Mouse (Mus musculus): Measurements from ENCODE around the gene Nkx2-3. TPM values are rescaled to one million over a fixed set of nuclear protein-coding genes. Genes with fewer than 3 reads are reported as not detected.

Nkx2-3 gene
- polyA plus RNA-seq, 1 experiment from 2014 or later: 0.20 TPM

DNA sequence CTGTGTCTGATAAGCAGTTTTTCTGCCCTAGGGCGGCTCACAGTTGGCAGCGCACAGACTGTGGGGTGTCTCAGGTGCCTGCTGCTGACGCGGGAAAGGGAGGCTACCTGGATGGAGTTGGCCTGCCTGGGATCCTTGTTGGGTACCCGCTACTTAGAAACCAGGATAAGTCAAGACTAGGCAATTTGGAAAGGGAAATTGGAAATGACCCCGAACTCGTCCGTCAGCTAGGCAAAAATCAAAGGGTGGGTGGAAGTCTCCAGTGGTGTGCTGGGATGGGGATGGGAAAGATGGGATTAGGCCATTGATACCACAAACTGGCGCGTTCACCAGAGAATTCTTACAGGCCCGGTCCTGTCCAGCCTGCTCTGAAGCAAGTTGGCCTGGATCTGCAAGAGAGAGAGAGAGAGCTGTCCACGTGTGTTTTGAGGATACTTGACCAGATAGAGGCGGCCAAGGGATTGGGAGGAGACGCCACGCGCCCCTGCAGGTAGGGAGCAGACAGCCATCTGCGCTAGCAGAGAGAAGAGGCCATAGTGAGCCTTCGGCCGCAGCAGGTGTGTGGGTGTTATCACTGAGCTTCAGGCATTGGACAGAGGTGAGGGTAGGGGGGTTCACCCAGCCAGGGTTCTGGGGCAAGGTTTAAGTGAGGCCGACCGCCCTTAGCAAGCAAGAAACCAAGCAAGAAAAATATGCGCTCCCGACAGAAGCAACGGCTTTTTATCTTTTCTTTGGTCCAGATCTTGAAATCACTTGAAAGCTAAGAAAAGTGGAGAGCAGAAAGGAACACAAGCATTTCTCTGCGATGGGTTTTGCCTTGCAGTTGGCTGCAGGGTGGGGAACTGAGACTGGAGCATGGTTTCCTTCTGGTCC, 2.4 kb upstream of the Nkx2-3 start:
- under 1% methylated on average over 25 of the region's 25 CpGs for WGBS
- Histone ChIP-seq H3K27ac (ENCODE audit: low read depth, low read length) (no peak overlapping the region), H3K27me3 (ENCODE audit: control insufficient read depth, insufficient read depth, low read length) (peaks cover 89% of the 10 kb centered on the region), H3K9me3 (ENCODE audit: control insufficient read depth, low read length) (no peaks in the 10 kb centered on the region), H3K4me1 (replicated peaks; ENCODE audit: control insufficient read depth, insufficient read depth, low read length) (peaks cover 11% of the 10 kb centered on the region), H3K4me2 (replicated peaks; ENCODE audit: low read depth, low read length) (no peak overlapping the region), H3K9ac (ENCODE audit: low read depth, low read length) (no peak overlapping the region), H3K36me3 (ENCODE audit: control insufficient read depth, insufficient read depth, low read length) (no peaks in the 10 kb centered on the region), H3K4me3 (ENCODE audit: low read depth, low read length) (no peak overlapping the region)
- no peak for ATAC-seq (ENCODE audit: low FRiP score)
- peak; percentile 66 for DNase-seq (ENCODE audit: low spot score)

DNA sequence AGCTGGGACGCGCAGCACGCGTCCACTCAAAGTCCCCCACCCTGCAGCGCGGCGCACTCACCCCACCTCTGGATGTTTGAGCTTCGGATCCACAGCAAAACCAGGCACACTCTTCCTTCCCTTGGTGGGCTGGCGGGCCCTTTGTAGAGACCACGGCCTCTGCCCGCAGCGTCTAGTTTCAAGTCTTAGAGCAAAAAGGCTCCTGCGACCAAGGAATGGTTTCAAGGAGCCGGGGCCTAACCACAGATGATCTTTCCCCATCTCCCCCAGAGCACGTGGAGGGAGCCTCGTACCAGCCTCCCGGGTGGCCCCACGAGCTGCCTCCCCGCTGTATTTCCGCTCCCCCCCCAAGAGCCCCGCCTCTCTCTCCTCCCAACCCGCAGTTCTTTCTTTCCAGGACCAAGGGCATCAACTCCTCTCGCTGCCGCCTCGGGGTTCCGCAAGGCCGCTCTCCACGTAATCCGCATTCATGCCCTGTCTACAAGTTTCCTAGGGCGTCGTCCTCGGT, 1.7 kb upstream of the Nkx2-3 start:
- under 1% methylated on average over 32 of the region's 32 CpGs for WGBS
- peaks cover 11% of the 10 kb centered on the region for H3K4me1 ChIP-seq (replicated peaks; ENCODE audit: control insufficient read depth, insufficient read depth, low read length)
- no peaks in the 10 kb centered on the region for H3K36me3 ChIP-seq (ENCODE audit: control insufficient read depth, insufficient read depth, low read length)
- peaks cover 87% of the 10 kb centered on the region for H3K27me3 ChIP-seq (ENCODE audit: control insufficient read depth, insufficient read depth, low read length)
- no peaks in the 10 kb centered on the region for H3K9me3 ChIP-seq (ENCODE audit: control insufficient read depth, low read length)
- H3K4me2 ChIP-seq (replicated peaks; ENCODE audit: low read depth, low read length): no peak overlapping the region
- H3K9ac ChIP-seq (ENCODE audit: low read depth, low read length): no peak overlapping the region
- no peak overlapping the region for H3K4me3 ChIP-seq (ENCODE audit: low read depth, low read length)
- H3K27ac ChIP-seq (ENCODE audit: low read depth, low read length): no peak overlapping the region
- no peak for DNase-seq (ENCODE audit: low spot score)
- no peak for ATAC-seq (ENCODE audit: low FRiP score)

DNA sequence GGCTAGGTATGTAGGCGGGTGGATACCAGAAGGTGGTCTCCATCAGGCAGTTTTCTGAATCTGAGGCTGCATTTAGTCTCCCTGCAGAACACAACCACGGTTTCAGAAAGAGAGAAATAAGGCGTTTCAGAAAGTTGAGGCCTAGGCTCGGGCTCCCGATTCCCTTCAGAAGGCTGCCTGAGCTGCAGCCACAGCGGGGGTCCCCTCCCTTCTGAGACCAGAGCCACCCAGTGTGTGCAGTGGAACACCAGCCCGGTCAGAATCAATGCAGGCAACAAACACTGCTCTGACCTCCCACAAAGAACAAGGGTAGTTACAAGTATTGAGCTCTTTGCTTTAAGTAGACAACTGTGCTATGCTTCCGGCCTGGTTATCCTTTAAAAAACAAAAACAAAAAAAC, 1.0 kb upstream of the Nkx2-3 start:
- H3K27ac ChIP-seq (ENCODE audit: low read depth, low read length): no peak overlapping the region
- H3K4me2 ChIP-seq (replicated peaks; ENCODE audit: low read depth, low read length): no peak overlapping the region
- DNase-seq (ENCODE audit: low spot score) (peak; percentile 54), ATAC-seq (ENCODE audit: low FRiP score) (no peak)
- peaks cover 83% of the 10 kb centered on the region for H3K27me3 ChIP-seq (ENCODE audit: control insufficient read depth, insufficient read depth, low read length)
- H3K9ac ChIP-seq (ENCODE audit: low read depth, low read length): no peak overlapping the region
- H3K36me3 ChIP-seq (ENCODE audit: control insufficient read depth, insufficient read depth, low read length): no peaks in the 10 kb centered on the region
- peaks cover 13% of the 10 kb centered on the region for H3K4me1 ChIP-seq (replicated peaks; ENCODE audit: control insufficient read depth, insufficient read depth, low read length)
- no peaks in the 10 kb centered on the region for H3K9me3 ChIP-seq (ENCODE audit: control insufficient read depth, low read length)
- no peak overlapping the region for H3K4me3 ChIP-seq (ENCODE audit: low read depth, low read length)
- 2% methylated on average over 8 of the region's 8 CpGs for WGBS

DNA sequence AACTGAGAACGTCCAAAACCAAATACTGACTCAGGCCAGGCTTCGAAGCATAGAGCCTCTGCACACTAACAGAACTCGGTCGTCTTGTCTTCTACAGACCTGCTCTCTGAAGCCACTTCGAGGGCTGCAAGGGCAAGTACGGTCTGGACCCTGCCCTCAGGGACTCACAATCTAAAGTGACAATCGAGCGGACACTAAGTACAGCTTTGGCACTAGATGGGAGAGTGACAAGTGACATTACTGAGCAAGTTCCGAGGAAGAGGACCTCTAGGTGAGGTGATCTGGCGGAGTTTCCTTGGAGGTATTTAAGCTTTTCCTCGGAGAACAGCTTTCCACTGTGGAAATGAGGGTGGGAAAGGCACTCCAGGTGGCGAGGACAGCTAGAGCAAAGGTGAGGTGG, 564 bp upstream of the Nkx2-3 start:
- H3K4me1 ChIP-seq (replicated peaks; ENCODE audit: control insufficient read depth, insufficient read depth, low read length): peaks cover 16% of the 10 kb centered on the region
- H3K9ac ChIP-seq (ENCODE audit: low read depth, low read length): no peak overlapping the region
- H3K9me3 ChIP-seq (ENCODE audit: control insufficient read depth, low read length): no peaks in the 10 kb centered on the region
- H3K27ac ChIP-seq (ENCODE audit: low read depth, low read length): no peak overlapping the region
- no peaks in the 10 kb centered on the region for H3K36me3 ChIP-seq (ENCODE audit: control insufficient read depth, insufficient read depth, low read length)
- WGBS: 3% methylated on average over 12 of the region's 12 CpGs
- H3K4me2 ChIP-seq (replicated peaks; ENCODE audit: low read depth, low read length): no peak overlapping the region
- H3K27me3 ChIP-seq (ENCODE audit: control insufficient read depth, insufficient read depth, low read length): peaks cover 80% of the 10 kb centered on the region
- peak; percentile 60 for DNase-seq (ENCODE audit: low spot score)
- no peak overlapping the region for H3K4me3 ChIP-seq (ENCODE audit: low read depth, low read length)
- ATAC-seq (ENCODE audit: low FRiP score): no peak

DNA sequence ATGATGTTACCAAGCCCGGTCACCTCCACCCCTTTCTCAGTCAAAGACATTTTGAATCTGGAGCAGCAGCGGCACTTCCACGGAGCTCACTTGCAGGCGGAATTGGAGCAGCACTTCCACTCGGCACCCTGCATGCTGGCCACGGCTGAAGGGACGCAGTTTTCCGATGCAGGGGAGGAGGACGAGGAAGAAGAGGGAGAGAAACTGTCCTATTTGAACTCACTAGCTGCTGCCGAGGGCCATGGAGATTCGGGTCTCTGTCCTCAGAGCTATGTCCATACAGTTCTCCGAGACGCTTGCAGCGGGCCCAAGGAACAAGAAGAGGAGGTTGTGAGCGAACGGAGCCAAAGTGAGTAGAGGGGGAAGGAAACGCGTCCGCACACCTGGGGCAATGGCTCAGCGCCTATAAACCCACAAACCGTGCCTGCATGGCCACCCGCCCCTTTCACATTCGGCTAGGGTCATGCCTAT, 411 bp downstream of the Nkx2-3 start:
- ATAC-seq (ENCODE audit: low FRiP score) (no peak), DNase-seq (ENCODE audit: low spot score) (peak; percentile 70)
- Histone ChIP-seq H3K4me1 (replicated peaks; ENCODE audit: control insufficient read depth, insufficient read depth, low read length) (peaks cover 21% of the 10 kb centered on the region), H3K9me3 (ENCODE audit: control insufficient read depth, low read length) (no peaks in the 10 kb centered on the region), H3K27ac (ENCODE audit: low read depth, low read length) (no peak overlapping the region), H3K4me2 (replicated peaks; ENCODE audit: low read depth, low read length) (peak overlapping the region; percentile 34), H3K27me3 (ENCODE audit: control insufficient read depth, insufficient read depth, low read length) (peaks cover 77% of the 10 kb centered on the region), H3K4me3 (ENCODE audit: low read depth, low read length) (peak overlapping the region; percentile 9; the same call in 1 of the 2 replicates), H3K36me3 (ENCODE audit: control insufficient read depth, insufficient read depth, low read length) (no peaks in the 10 kb centered on the region), H3K9ac (ENCODE audit: low read depth, low read length) (no peak overlapping the region)
- under 1% methylated on average over 23 of the region's 23 CpGs for WGBS

DNA sequence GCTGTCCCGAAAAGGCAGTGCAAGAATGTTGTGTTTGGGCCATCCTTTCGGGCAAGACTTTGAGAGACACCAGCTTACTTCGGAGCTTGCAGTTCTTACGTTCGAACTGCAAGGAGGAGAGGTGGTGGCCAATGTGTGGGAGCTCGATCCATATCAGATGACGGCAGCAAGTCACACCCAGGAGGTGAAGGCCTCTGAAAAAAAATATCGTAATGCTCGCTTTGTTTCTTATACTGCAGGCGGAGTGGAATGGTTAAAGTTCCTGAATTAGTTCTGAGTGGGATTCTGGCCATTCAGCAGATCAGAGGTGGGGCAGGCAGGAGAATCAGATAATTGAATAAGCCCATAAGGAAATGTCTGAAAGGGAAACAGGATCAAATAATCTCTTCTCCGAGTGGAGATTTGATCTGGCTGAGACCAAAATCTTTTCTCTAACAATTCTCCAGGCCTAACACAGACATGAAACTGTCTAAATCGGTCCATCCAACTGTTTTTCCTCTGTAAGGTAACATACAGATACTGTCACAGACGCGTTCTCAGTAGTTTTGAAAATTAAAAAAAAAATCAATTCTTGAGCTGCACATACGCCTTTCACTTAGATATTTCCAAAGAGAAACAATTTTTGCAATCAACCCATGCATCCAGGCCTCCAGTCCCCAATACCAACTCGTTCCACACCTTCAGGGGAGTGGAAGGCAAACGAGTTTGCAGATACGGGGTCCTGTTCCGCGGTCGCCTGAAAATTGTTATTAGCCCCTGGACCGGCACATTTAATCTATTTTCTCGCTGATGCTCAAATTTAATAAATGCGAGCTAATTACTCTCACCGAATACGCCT, 1.4 kb downstream of the Nkx2-3 start:
- H3K9me3 ChIP-seq (ENCODE audit: control insufficient read depth, low read length): no peaks in the 10 kb centered on the region
- peaks cover 21% of the 10 kb centered on the region for H3K4me1 ChIP-seq (replicated peaks; ENCODE audit: control insufficient read depth, insufficient read depth, low read length)
- H3K27ac ChIP-seq (ENCODE audit: low read depth, low read length): no peak overlapping the region
- DNase-seq (ENCODE audit: low spot score) (peak; percentile 57), ATAC-seq (ENCODE audit: low FRiP score) (no peak)
- peaks cover 82% of the 10 kb centered on the region for H3K27me3 ChIP-seq (ENCODE audit: control insufficient read depth, insufficient read depth, low read length)
- no peak overlapping the region for H3K9ac ChIP-seq (ENCODE audit: low read depth, low read length)
- no peaks in the 10 kb centered on the region for H3K36me3 ChIP-seq (ENCODE audit: control insufficient read depth, insufficient read depth, low read length)
- no peak overlapping the region for H3K4me2 ChIP-seq (replicated peaks; ENCODE audit: low read depth, low read length)
- WGBS: 1% methylated on average over 26 of the region's 26 CpGs
- H3K4me3 ChIP-seq (ENCODE audit: low read depth, low read length): no peak overlapping the region

DNA sequence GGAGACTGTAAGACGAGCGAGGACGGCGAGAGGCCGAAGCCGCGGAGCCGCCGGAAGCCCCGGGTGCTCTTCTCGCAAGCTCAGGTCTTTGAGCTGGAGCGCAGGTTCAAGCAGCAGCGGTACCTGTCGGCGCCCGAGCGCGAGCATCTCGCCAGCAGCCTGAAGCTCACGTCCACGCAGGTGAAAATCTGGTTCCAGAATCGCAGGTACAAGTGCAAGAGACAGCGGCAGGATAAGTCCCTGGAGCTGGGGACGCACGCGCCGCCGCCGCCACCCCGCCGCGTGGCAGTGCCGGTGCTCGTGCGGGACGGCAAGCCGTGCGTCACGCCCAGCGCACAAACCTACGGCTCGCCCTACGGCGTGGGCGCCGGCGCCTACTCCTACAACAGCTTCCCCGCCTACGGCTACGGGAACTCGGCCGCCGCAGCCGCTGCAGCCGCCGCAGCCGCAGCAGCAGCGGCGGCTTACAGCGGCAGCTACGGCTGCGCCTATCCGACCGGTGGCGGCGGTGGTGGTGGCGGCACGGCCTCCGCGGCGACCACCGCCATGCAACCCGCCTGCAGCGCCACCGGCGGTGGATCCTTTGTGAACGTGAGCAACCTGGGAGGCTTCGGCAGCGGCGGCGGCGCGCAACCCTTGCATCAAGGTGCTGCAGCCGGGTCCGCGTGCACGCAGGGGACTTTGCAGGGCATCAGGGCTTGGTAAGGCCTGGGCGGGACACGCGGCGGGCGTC, 2.4 kb downstream of the Nkx2-3 start:
- WGBS: under 1% methylated on average over 80 of the region's 92 CpGs
- Histone ChIP-seq H3K9me3 (ENCODE audit: control insufficient read depth, low read length) (no peaks in the 10 kb centered on the region), H3K9ac (ENCODE audit: low read depth, low read length) (no peak overlapping the region), H3K4me2 (replicated peaks; ENCODE audit: low read depth, low read length) (peak overlapping the region; percentile 63), H3K27me3 (ENCODE audit: control insufficient read depth, insufficient read depth, low read length) (peaks cover 86% of the 10 kb centered on the region), H3K4me3 (ENCODE audit: low read depth, low read length) (peak overlapping the region; percentile 34), H3K27ac (ENCODE audit: low read depth, low read length) (no peak overlapping the region), H3K36me3 (ENCODE audit: control insufficient read depth, insufficient read depth, low read length) (no peaks in the 10 kb centered on the region), H3K4me1 (replicated peaks; ENCODE audit: control insufficient read depth, insufficient read depth, low read length) (peaks cover 21% of the 10 kb centered on the region)
- ATAC-seq (ENCODE audit: low FRiP score) (0 out of 2 replicates have a peak, but pooled peaks have one; percentile 4), DNase-seq (ENCODE audit: low spot score) (peak; percentile 76)

DNA sequence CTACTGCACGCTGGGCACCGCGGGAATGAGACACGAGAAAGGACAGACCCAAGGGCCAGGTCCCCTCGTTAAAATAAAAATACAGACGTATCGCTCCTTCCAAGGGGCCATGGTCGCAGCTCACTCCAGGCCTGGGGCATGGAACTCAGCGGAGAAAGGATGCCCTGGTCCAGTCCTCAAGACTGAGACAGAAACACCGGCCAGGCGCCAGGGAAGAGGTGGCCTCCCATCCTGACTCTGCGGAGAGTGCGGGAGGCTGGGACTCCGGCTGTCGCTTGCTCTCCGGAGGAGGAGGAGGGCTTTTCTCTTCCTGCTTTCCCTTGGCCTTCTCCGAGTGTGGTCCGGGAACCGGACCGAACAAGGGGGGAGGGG, 2.9 kb downstream of the Nkx2-3 start:
- no peak for ATAC-seq (ENCODE audit: low FRiP score)
- Histone ChIP-seq H3K4me1 (replicated peaks; ENCODE audit: control insufficient read depth, insufficient read depth, low read length) (peaks cover 21% of the 10 kb centered on the region), H3K4me3 (ENCODE audit: low read depth, low read length) (peak overlapping the region; percentile 34), H3K27me3 (ENCODE audit: control insufficient read depth, insufficient read depth, low read length) (peaks cover 86% of the 10 kb centered on the region), H3K9ac (ENCODE audit: low read depth, low read length) (no peak overlapping the region), H3K27ac (ENCODE audit: low read depth, low read length) (no peak overlapping the region), H3K9me3 (ENCODE audit: control insufficient read depth, low read length) (no peaks in the 10 kb centered on the region), H3K4me2 (replicated peaks; ENCODE audit: low read depth, low read length) (peak overlapping the region; percentile 63), H3K36me3 (ENCODE audit: control insufficient read depth, insufficient read depth, low read length) (no peaks in the 10 kb centered on the region)
- DNase-seq (ENCODE audit: low spot score): no peak
- under 1% methylated on average over 20 of the region's 20 CpGs for WGBS
